Mouse (Mus musculus): ENCODE data around the gene Lsm11. TPM values are rescaled to one million over a fixed set of nuclear protein-coding genes. Genes with fewer than 3 reads are reported as not detected.

Lsm11 gene
- polyA plus RNA-seq, 1 experiment from 2014 or later = 26.3 TPM

- 68% methylated on average over 11 of the region's 11 CpGs for WGBS
- Histone ChIP-seq H3K9ac (ENCODE audit: low read depth, low read length) (no peak overlapping the region), H3K4me1 (ENCODE audit: control insufficient read depth, insufficient read depth, low read length) (0 out of 2 replicates have a peak, but pooled peaks cover 4% of the 10 kb centered on the region), H3K27ac (ENCODE audit: low read length) (no peak overlapping the region), H3K36me3 (ENCODE audit: control insufficient read depth, insufficient read depth, low read length) (no peaks in the 10 kb centered on the region), H3K4me2 (ENCODE audit: low read length) (no peak overlapping the region), H3K4me3 (ENCODE audit: low read depth, low read length) (no peak overlapping the region), H3K27me3 (ENCODE audit: control insufficient read depth, insufficient read depth, low read depth, low read length) (no peaks in the 10 kb centered on the region), H3K9me3 (replicated peaks; ENCODE audit: control insufficient read depth, low read length, poor library complexity, severe bottlenecking) (no peaks in the 10 kb centered on the region)
- ATAC-seq = no peak
These were observed 44.3 kb downstream of the Lsm11 start for GRCm38 (mm10) chr11:45900233-45901015.

GRCm38 (mm10) chr11:45897392-45897791 is 47.3 kb downstream of the Lsm11 start:
- no peak overlapping the region for H3K4me3 ChIP-seq (ENCODE audit: low read depth, low read length)
- no peak overlapping the region for H3K9ac ChIP-seq (ENCODE audit: low read depth, low read length)
- no peak for ATAC-seq
- 75% methylated on average over 2 of the region's 2 CpGs for WGBS
- peaks cover 7% of the 10 kb centered on the region; the same call in 1 of the 2 replicates for H3K36me3 ChIP-seq (ENCODE audit: control insufficient read depth, insufficient read depth, low read length)
- H3K27me3 ChIP-seq (ENCODE audit: control insufficient read depth, insufficient read depth, low read depth, low read length) = no peaks in the 10 kb centered on the region
- no peak overlapping the region for H3K4me2 ChIP-seq (ENCODE audit: low read length)
- no peak overlapping the region for H3K27ac ChIP-seq (ENCODE audit: low read length)
- H3K4me1 ChIP-seq (ENCODE audit: control insufficient read depth, insufficient read depth, low read length) = 0 out of 2 replicates have a peak, but pooled peaks cover 4% of the 10 kb centered on the region
- H3K9me3 ChIP-seq (replicated peaks; ENCODE audit: control insufficient read depth, low read length, poor library complexity, severe bottlenecking) = no peaks in the 10 kb centered on the region

GRCm38 (mm10) chr11:45892861-45893360 is 51.8 kb downstream of the Lsm11 start:
- peaks cover 16% of the 10 kb centered on the region for H3K36me3 ChIP-seq (ENCODE audit: control insufficient read depth, insufficient read depth, low read length)
- H3K27me3 ChIP-seq (ENCODE audit: control insufficient read depth, insufficient read depth, low read depth, low read length) = no peaks in the 10 kb centered on the region
- H3K4me3 ChIP-seq (ENCODE audit: low read depth, low read length) = no peak overlapping the region
- no peak overlapping the region for H3K4me2 ChIP-seq (ENCODE audit: low read length)
- H3K27ac ChIP-seq (ENCODE audit: low read length) = no peak overlapping the region
- no peak for ATAC-seq
- H3K9ac ChIP-seq (ENCODE audit: low read depth, low read length) = no peak overlapping the region
- H3K4me1 ChIP-seq (ENCODE audit: control insufficient read depth, insufficient read depth, low read length) = no peaks in the 10 kb centered on the region
- 99% methylated on average over 5 of the region's 5 CpGs for WGBS
- H3K9me3 ChIP-seq (replicated peaks; ENCODE audit: control insufficient read depth, low read length, poor library complexity, severe bottlenecking) = no peaks in the 10 kb centered on the region

DNA sequence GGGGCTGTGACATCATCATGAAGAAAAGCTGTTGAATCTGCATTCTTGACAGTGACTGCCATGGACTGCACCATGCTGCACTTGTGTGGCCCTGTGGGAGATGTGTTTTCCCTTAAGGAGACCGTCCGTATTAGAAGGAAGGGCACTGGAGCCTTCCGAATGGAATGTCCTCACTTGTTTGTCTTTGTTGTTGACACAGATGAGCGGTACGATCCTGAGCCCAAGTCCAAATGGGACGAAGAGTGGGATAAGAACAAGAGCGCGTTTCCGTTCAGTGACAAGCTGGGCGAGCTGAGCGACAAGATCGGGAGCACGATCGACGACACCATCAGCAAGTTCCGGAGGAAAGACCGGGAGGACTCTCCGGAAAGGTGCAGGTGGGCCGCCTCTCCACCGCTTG is 54.3 kb downstream of the Lsm11 start:
- no peak overlapping the region for H3K4me2 ChIP-seq (ENCODE audit: low read length)
- no peak overlapping the region for H3K27ac ChIP-seq (ENCODE audit: low read length)
- WGBS = 90% methylated on average over 20 of the region's 20 CpGs
- no peak overlapping the region for H3K9ac ChIP-seq (ENCODE audit: low read depth, low read length)
- peaks cover 16% of the 10 kb centered on the region for H3K36me3 ChIP-seq (ENCODE audit: control insufficient read depth, insufficient read depth, low read length)
- no peaks in the 10 kb centered on the region for H3K27me3 ChIP-seq (ENCODE audit: control insufficient read depth, insufficient read depth, low read depth, low read length)
- H3K4me1 ChIP-seq (ENCODE audit: control insufficient read depth, insufficient read depth, low read length) = no peaks in the 10 kb centered on the region; the same call in 1 of the 2 replicates
- no peaks in the 10 kb centered on the region for H3K9me3 ChIP-seq (replicated peaks; ENCODE audit: control insufficient read depth, low read length, poor library complexity, severe bottlenecking)
- H3K4me3 ChIP-seq (ENCODE audit: low read depth, low read length) = no peak overlapping the region
- ATAC-seq = no peak

GRCm38 (mm10) chr11:45889981-45890380 is 54.8 kb downstream of the Lsm11 start:
- 83% methylated on average over 3 of the region's 3 CpGs for WGBS
- H3K27ac ChIP-seq (ENCODE audit: low read length) = no peak overlapping the region
- no peak for ATAC-seq
- H3K4me3 ChIP-seq (ENCODE audit: low read depth, low read length) = no peak overlapping the region
- no peaks in the 10 kb centered on the region for H3K27me3 ChIP-seq (ENCODE audit: control insufficient read depth, insufficient read depth, low read depth, low read length)
- no peaks in the 10 kb centered on the region; the same call in 1 of the 2 replicates for H3K4me1 ChIP-seq (ENCODE audit: control insufficient read depth, insufficient read depth, low read length)
- H3K9me3 ChIP-seq (replicated peaks; ENCODE audit: control insufficient read depth, low read length, poor library complexity, severe bottlenecking) = no peaks in the 10 kb centered on the region
- H3K9ac ChIP-seq (ENCODE audit: low read depth, low read length) = no peak overlapping the region
- H3K4me2 ChIP-seq (ENCODE audit: low read length) = no peak overlapping the region
- peaks cover 17% of the 10 kb centered on the region for H3K36me3 ChIP-seq (ENCODE audit: control insufficient read depth, insufficient read depth, low read length)

GRCm38 (mm10) chr11:45888471-45889030 is 56.2 kb downstream of the Lsm11 start:
- WGBS = 92% methylated on average over 9 of the region's 9 CpGs
- Histone ChIP-seq H3K9ac (ENCODE audit: low read depth, low read length) (no peak overlapping the region), H3K4me2 (ENCODE audit: low read length) (no peak overlapping the region), H3K9me3 (replicated peaks; ENCODE audit: control insufficient read depth, low read length, poor library complexity, severe bottlenecking) (no peaks in the 10 kb centered on the region), H3K27ac (ENCODE audit: low read length) (no peak overlapping the region), H3K4me1 (ENCODE audit: control insufficient read depth, insufficient read depth, low read length) (peaks cover under 1% of the 10 kb centered on the region; the same call in 1 of the 2 replicates), H3K4me3 (ENCODE audit: low read depth, low read length) (no peak overlapping the region), H3K27me3 (ENCODE audit: control insufficient read depth, insufficient read depth, low read depth, low read length) (no peaks in the 10 kb centered on the region), H3K36me3 (ENCODE audit: control insufficient read depth, insufficient read depth, low read length) (peaks cover 10% of the 10 kb centered on the region; the same call in 1 of the 2 replicates)
- ATAC-seq = no peak

DNA sequence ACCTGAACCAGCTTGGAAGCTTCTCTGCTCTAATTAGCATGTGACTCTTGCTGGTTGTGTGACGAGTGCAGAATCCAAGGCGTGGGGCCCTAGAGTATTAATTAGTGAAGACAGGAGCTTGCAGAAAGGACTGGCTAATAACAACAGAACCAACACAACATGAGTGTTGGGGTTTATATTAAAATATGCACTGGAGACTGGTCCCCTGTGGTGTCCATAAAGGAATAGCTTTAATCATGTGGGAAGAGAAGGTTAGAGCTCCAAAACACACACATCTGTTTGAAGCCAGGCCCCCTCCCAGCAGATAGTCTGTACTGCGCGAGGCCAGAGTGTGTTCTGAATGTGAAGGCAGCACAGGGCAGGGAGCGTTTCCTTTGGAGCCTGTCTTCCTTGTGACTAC is 58.1 kb downstream of the Lsm11 start:
- Histone ChIP-seq H3K27ac (ENCODE audit: low read length) (0 out of 2 replicates have a peak overlapping the region, but pooled peaks have one; percentile 2), H3K27me3 (ENCODE audit: control insufficient read depth, insufficient read depth, low read depth, low read length) (no peaks in the 10 kb centered on the region), H3K4me2 (ENCODE audit: low read length) (no peak overlapping the region), H3K4me3 (ENCODE audit: low read depth, low read length) (no peak overlapping the region), H3K4me1 (ENCODE audit: control insufficient read depth, insufficient read depth, low read length) (peaks cover 2% of the 10 kb centered on the region; the same call in 1 of the 2 replicates), H3K36me3 (ENCODE audit: control insufficient read depth, insufficient read depth, low read length) (peaks cover 10% of the 10 kb centered on the region; the same call in 1 of the 2 replicates), H3K9me3 (replicated peaks; ENCODE audit: control insufficient read depth, low read length, poor library complexity, severe bottlenecking) (no peaks in the 10 kb centered on the region), H3K9ac (ENCODE audit: low read depth, low read length) (no peak overlapping the region)
- WGBS = 43% methylated on average over 5 of the region's 5 CpGs
- ATAC-seq = peak; percentile 83

- peaks cover 4% of the 10 kb centered on the region; the same call in 1 of the 2 replicates for H3K36me3 ChIP-seq (ENCODE audit: control insufficient read depth, insufficient read depth, low read length)
- H3K27ac ChIP-seq (ENCODE audit: low read length) = peak overlapping the region; percentile 12; the same call in 1 of the 2 replicates
- WGBS = 63% methylated on average over 5 of the region's 5 CpGs
- no peak for ATAC-seq
- H3K27me3 ChIP-seq (ENCODE audit: control insufficient read depth, insufficient read depth, low read depth, low read length) = no peaks in the 10 kb centered on the region
- H3K4me2 ChIP-seq (ENCODE audit: low read length) = no peak overlapping the region
- peaks cover 5% of the 10 kb centered on the region for H3K4me1 ChIP-seq (ENCODE audit: control insufficient read depth, insufficient read depth, low read length)
- H3K9me3 ChIP-seq (replicated peaks; ENCODE audit: control insufficient read depth, low read length, poor library complexity, severe bottlenecking) = no peaks in the 10 kb centered on the region
- H3K9ac ChIP-seq (ENCODE audit: low read depth, low read length) = no peak overlapping the region
- no peak overlapping the region for H3K4me3 ChIP-seq (ENCODE audit: low read depth, low read length)
These were observed 59.0 kb downstream of the Lsm11 start for GRCm38 (mm10) chr11:45885606-45886230.

All from midbrain, embryonic 16.5 days (tissue).